Mouse (Mus musculus) lung, embryonic 14.5 days (tissue): ENCODE measurements around the gene Adora3. TPM values are rescaled to one million over a fixed set of nuclear protein-coding genes. Genes with fewer than 3 reads are reported as not detected.
A peak's percentile ranks its signal among the peaks of the same experiment; 100 is the strongest.

ENCODE experiments used
- ATAC-seq: fragments of 200-750 bp; cut with Nextera tagmentation; 2 replicates; pipeline ENCODE4 v1.8.0; 2017; ENCODE audit warnings: mild to moderate bottlenecking, moderate TSS enrichment, moderate library complexity; ENCODE audit not compliant: insufficient read depth
- DNase-seq: peaks from one replicate; pipeline ENCODE4 v3.0.0-alpha.2; 2015
- H3K27ac ChIP-seq: fragments of 300-500 bp; sonication (generic); 2 replicates; pipeline ENCODE4 v1.5.1; 2014; ENCODE audit warnings: low read depth, mild to moderate bottlenecking, moderate library complexity
- H3K27me3 ChIP-seq: fragments of 300-500 bp; sonication (generic); 2 replicates; pipeline ENCODE4 v1.6.1; 2014; ENCODE audit warnings: low read length, control low read depth; ENCODE audit not compliant: insufficient read depth
- H3K36me3 ChIP-seq: fragments of 300-500 bp; sonication (generic); 2 replicates; pipeline ENCODE4 v1.6.1; 2014; ENCODE audit warnings: control low read depth; ENCODE audit not compliant: insufficient read depth
- H3K4me1 ChIP-seq: fragments of 300-500 bp; sonication (generic); 2 replicates; pipeline ENCODE4 v1.6.1; 2014; ENCODE audit warnings: antibody characterized with exemption, control low read depth; ENCODE audit not compliant: insufficient read depth
- H3K4me2 ChIP-seq: fragments of 300-500 bp; sonication (generic); 2 replicates; pipeline ENCODE4 v1.6.1; 2014; ENCODE audit warnings: mild to moderate bottlenecking
- H3K4me3 ChIP-seq: fragments of 300-500 bp; sonication (generic); 2 replicates; pipeline ENCODE4 v1.5.1; 2014; ENCODE audit warnings: low read depth, low read length
- H3K9ac ChIP-seq: fragments of 300-500 bp; sonication (generic); 2 replicates; pipeline ENCODE4 v1.6.1; 2014
- H3K9me3 ChIP-seq: fragments of 300-500 bp; sonication (generic); 2 replicates; pipeline ENCODE4 v1.6.1; 2016; ENCODE audit warnings: low read depth, low read length, control low read depth
- CTCF ChIP-seq: IDR thresholded peaks from 2 replicates; pipeline ENCODE4 v1.5.1; 2016; ENCODE audit warnings: antibody characterized with exemption, low read depth
- WGBS: fragments of 180-500 bp; shearing (Covaris S2); extraction: QIAGEN DNeasy Blood & Tissue Kit; methylation state at CpG from one replicate; pipeline ENCODE4 v1.1.7; 2014; 5-methylcytosine and 5-hydroxymethylcytosine counted together
- polyA plus RNA-seq: library from polyadenylated mRNA; unstranded; fragments of >200 nt; fragmentation: Nextera tagmentation; extraction: Ambion mirVana; gene quantifications from 2 replicates; pipeline ENCODE4 v1.2.1, GENCODE M21; 2014

Adora3 gene
- polyA plus RNA-seq, 1 experiment from 2014 or later, result 0.18 TPM

DNA sequence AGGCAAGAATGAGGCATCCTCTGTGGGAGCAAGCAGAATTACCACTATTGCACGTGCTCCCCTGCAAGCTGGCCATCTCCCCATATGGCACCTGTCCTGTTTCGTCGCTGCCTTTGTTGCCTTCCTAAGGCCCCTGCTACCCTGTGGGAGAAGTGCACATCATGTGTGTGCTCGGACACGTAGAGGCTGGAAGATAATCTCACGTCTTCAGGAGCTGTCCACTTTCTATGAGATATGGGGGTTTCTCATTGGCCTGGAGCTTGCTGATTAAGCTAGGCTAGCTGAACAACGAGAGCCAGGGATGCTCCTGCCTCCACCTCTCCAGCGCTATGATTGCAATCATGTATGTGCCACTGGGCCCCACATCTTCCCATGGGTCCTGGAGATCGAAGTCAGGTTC, 54.0 kb downstream of the Adora3 start:
- no peak overlapping the region for H3K4me2 ChIP-seq
- H3K4me3 ChIP-seq, result no peak overlapping the region
- H3K9me3 ChIP-seq, result no peaks in the 10 kb centered on the region
- no peak for ATAC-seq
- no peaks in the 10 kb centered on the region for H3K36me3 ChIP-seq
- no peak for TF ChIP-seq CTCF
- WGBS, result 82% methylated on average over 9 of the region's 9 CpGs
- DNase-seq, result no peak
- H3K4me1 ChIP-seq, result no peaks in the 10 kb centered on the region
- H3K9ac ChIP-seq, result no peak overlapping the region
- H3K27me3 ChIP-seq, result no peaks in the 10 kb centered on the region
- H3K27ac ChIP-seq, result no peak overlapping the region

DNA sequence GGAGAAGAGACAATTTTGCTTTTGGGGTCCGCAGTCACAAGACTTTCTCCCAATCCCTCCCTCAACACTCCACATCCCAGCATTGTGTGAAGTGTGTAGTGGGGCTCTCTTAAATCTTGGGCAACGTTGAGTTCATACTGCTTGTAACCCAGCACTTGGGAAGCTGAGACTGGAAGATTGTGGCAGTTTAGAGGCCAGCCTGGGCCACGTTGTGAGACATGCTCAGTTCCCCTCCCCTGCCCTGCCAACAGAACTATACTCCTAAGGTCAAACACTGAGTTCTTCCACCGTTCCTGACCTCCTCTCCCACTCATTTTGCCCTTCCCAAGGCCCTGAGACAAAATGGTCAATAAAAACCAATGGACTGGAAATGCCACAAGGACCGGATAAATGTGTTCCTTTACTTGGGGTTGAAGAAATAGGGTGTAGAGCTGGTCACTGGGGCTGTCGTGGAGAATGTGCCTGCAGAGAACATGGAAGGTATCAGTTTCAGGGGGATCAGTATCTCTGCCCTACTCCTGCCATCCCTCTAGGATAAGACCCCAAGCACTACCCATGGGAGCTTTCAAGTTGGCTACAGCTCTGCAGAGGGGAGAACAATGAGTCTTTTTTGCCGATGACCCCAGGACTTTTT, 57.0 kb downstream of the Adora3 start:
- TF ChIP-seq CTCF, result no peak
- no peak overlapping the region for H3K4me3 ChIP-seq
- H3K4me1 ChIP-seq, result no peaks in the 10 kb centered on the region
- no peak for ATAC-seq
- H3K9ac ChIP-seq, result no peak overlapping the region
- no peak for DNase-seq
- WGBS, result 80% methylated on average over 7 of the region's 7 CpGs
- no peaks in the 10 kb centered on the region for H3K9me3 ChIP-seq
- H3K27me3 ChIP-seq, result no peaks in the 10 kb centered on the region
- H3K27ac ChIP-seq, result no peak overlapping the region
- H3K36me3 ChIP-seq, result no peaks in the 10 kb centered on the region
- H3K4me2 ChIP-seq, result no peak overlapping the region

DNA sequence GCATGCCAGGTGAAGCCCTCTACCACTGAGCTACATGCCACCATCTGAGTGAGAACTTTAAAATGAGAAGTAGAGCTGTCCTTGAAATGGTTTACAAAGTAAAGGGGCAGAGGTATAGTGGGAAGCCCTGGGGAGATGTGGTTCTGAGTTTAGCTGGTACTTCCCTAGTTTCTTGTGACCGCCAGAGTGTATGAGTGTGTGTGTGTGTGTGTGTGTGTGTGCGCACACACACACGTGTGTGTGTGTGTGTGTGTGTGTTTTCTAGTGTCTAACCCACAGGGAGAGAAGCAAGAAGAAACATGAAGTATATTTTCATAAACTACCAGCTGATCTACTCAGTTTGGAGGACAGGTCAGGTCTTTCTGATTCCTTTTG, 57.5 kb downstream of the Adora3 start:
- no peaks in the 10 kb centered on the region for H3K4me1 ChIP-seq
- H3K4me3 ChIP-seq, result no peak overlapping the region
- no peak overlapping the region for H3K4me2 ChIP-seq
- H3K27ac ChIP-seq, result no peak overlapping the region
- H3K9ac ChIP-seq, result no peak overlapping the region
- TF ChIP-seq CTCF, result no peak
- ATAC-seq (no peak), DNase-seq (no peak)
- H3K36me3 ChIP-seq, result no peaks in the 10 kb centered on the region
- no peaks in the 10 kb centered on the region for H3K27me3 ChIP-seq
- H3K9me3 ChIP-seq, result no peaks in the 10 kb centered on the region
- 90% methylated on average over 3 of the region's 3 CpGs for WGBS

DNA sequence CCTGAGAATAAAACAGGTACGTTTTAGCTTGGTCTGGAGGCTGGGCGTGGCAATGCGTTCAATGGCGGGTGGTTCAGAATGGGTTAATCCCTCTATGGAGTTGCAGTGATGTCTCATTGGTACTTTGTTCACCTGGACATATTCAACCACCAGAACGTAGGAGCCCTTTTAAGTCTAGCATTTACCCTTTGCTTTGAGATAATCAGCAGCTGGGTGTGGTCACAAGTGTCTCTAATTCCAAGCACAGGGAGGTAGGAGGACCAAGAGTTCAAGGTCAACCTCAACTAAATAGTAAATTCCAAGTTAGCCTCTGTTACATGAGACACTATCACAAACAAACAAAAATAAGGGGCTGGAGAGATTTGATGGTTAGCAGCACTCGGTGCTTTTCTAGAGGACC, 58.1 kb downstream of the Adora3 start:
- TF ChIP-seq CTCF, result no peak
- Histone ChIP-seq H3K4me3 (no peak overlapping the region), H3K9ac (no peak overlapping the region), H3K4me2 (no peak overlapping the region), H3K36me3 (no peaks in the 10 kb centered on the region), H3K4me1 (no peaks in the 10 kb centered on the region), H3K27me3 (no peaks in the 10 kb centered on the region), H3K9me3 (no peaks in the 10 kb centered on the region), H3K27ac (no peak overlapping the region)
- DNase-seq, result no peak
- ATAC-seq, result no peak
- 78% methylated on average over 6 of the region's 6 CpGs for WGBS

DNA sequence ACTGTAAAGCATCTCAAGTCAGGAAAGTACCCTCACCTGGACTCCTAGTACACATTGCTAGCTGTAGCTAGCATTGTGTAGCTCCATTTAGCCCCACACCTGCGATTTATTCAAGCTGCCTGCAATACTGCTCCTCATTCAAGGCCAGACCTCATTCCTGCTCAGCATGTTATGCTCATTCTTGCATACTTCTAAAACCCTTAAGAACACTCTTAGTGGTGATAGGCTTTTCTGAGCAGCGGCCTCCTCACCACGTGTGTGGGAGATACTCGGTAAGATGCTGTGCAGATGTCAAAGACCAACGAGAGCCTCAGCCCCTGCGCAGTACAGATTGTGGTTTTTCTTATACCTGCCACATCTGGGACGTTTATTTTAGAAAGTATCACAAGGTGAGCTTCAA, 59.2 kb downstream of the Adora3 start:
- H3K9ac ChIP-seq, result no peak overlapping the region
- no peak overlapping the region for H3K4me2 ChIP-seq
- DNase-seq (no peak), ATAC-seq (no peak)
- no peak for TF ChIP-seq CTCF
- no peaks in the 10 kb centered on the region for H3K27me3 ChIP-seq
- no peak overlapping the region for H3K27ac ChIP-seq
- H3K36me3 ChIP-seq, result no peaks in the 10 kb centered on the region
- H3K4me1 ChIP-seq, result no peaks in the 10 kb centered on the region
- H3K9me3 ChIP-seq, result no peaks in the 10 kb centered on the region
- no peak overlapping the region for H3K4me3 ChIP-seq
- WGBS, result 75% methylated on average over 7 of the region's 7 CpGs

DNA sequence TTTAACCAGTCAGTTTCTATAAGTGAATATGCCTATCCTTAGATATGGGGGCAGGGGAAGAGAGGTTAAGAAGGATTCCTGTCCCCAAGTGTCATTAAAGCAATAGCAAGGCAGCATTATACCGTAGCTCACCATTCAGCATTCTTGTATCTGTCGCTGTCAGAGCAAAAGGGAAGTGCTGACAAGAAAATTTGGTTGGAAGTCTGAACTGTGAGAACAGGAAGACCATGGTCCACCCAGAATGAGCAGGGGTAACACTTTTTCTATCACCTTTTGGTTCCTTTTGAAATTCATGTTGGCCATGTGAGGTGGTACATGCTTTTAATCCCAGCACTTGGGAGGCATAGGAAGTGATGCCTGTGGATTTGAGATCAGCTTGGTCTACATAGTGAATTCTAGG, 60.4 kb downstream of the Adora3 start:
- ATAC-seq (no peak), DNase-seq (no peak)
- no peak for TF ChIP-seq CTCF
- Histone ChIP-seq H3K9me3 (no peaks in the 10 kb centered on the region), H3K4me2 (no peak overlapping the region), H3K36me3 (no peaks in the 10 kb centered on the region), H3K9ac (no peak overlapping the region), H3K27ac (no peak overlapping the region), H3K27me3 (no peaks in the 10 kb centered on the region), H3K4me3 (no peak overlapping the region), H3K4me1 (no peaks in the 10 kb centered on the region)
- 85% methylated on average over 2 of the region's 2 CpGs for WGBS

DNA sequence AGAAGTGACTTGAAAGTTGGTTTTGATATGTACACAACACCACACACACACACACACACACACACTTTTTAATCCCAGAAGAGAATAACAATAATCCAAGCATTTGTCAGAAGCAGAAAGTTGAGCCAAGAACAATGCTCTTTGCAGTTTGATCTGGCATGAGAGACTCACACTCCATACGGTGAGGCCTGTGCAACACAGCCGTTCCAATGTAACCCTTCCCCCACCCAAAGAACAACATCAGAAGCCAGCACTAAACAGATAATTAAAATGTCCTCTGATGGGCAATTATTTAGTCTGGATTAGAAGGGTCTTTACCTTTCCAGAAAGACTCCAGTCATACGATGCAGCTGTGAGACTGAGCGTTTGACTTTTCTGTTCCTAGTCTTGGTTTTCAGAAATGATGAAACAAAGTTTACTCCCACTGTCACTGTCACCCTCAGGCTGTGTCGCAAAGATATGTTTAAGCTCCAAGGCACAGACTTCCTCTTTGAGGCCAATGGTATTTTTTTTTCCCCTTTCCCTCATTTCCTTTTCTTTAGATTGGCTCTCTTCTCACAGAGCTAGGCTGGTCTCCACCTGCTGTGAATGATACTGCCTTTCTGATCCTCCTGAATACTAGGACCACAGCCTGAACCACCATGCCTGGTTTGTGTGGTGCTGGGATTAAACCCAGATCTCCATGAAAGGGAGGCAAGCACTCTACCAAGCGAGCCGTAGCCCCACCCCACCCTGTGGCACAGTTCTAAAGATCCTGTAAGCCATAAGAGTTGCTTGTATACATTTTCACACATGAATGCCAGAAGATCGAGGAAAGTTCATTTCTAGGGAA, 61.8 kb downstream of the Adora3 start, which contains the start of gene I830077J02Rik:
TSS of gene I830077J02Rik (minus strand) at position 425 of the 832 bp plus-strand sequence.
- no peaks in the 10 kb centered on the region for H3K27me3 ChIP-seq
- TF ChIP-seq CTCF, result no peak
- ATAC-seq, result peak; percentile 21; the same call in 1 of the 2 replicates
- no peaks in the 10 kb centered on the region for H3K9me3 ChIP-seq
- DNase-seq, result no peak
- H3K4me3 ChIP-seq, result no peak within 1 kb of the TSS
- H3K4me2 ChIP-seq, result no peak within 1 kb of the TSS
- no peak within 1 kb of the TSS for H3K27ac ChIP-seq
- no peaks in the 10 kb centered on the region for H3K4me1 ChIP-seq
- H3K9ac ChIP-seq, result no peak within 1 kb of the TSS
- peaks cover 3% of the 10 kb centered on the region; the same call in 1 of the 2 replicates for H3K36me3 ChIP-seq
- WGBS, result 57% methylated on average over 8 of the region's 8 CpGs
